Mouse (Mus musculus): ENCODE measurements around the gene Bcap29.
"Not testable (repeated sequence)": the region's sequence is repeated elsewhere in the genome, so short reads cannot be mapped to it uniquely, and the experiment has no call there.

The Bcap29 gene

GRCm38 (mm10) chr12:31634343-31635239, at the start of gene Bcap29:
TSS of gene Bcap29 (minus strand) at chr12:31634658.
- peak; percentile 81 for DNase-seq

DNA sequence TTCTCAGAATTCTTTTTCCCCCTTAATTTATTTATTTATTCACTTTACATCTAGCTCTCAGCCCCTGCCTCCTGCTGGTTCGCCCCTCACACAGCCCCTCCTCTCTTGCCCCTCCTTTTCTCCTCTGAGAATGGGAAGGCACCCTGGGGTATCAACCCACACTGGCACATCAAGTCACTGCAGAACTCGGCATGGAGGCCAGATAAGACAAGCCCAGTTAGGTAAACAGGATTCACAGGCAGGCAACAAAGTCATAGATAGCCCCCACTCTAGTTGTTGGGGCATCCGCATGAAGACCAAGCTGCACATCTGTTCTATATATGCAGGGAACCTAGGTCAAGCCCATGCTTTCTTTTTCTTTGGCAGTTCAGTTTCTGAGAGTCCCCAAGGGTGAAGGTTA, 32.7 kb upstream of the Bcap29 start:
- no peak for DNase-seq

DNA sequence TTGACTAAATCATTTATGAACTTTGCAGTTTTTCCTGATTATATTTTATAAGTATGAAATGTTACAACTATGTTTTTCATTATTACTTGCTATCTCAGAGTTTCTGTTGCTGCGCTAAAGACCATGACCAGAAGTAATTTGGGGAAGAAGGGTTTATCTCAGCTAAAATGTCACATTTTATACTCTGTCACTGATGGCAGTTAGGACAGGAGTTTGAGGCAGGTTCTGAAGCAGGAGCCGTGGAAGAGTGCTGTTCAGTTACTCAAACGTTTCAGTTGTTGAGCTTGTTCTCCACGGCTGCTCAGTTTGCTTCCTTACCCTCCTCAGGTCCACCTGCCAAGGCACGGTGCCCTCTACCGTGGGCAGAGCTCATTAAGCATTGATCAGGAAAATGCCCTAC, 31.5 kb upstream of the Bcap29 start:
- DNase-seq: no peak

GRCm38 (mm10) chr12:31656841-31657240, 22.4 kb upstream of the Bcap29 start:
- no peak for DNase-seq

DNA sequence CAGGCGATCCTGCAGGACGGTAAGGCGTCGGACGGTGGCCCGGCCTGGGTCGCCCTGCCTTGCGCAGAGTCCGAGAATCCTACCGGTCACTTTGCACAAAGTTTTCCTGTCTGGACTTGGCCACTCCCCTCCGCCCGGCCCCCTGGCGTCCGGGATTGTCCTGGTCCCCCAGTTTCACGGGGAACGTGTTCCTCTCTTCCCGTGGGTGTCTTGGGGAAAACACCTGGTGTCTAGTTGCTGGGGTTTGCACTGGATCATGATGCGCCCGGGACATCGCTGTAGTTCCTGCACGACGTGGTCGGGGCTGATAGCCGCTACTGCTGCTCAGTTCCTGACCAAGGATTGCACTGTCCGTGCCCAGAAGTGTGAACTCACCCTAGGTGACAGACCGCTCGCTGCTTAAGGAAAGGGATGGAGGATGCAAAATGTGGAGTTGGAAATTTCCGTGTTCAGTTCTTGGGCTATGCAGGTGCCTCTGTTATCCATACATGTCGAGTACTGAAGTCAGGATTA, 20.6 kb upstream of the Bcap29 start:
- no peak for DNase-seq

GRCm38 (mm10) chr12:31654197-31654964, 19.9 kb upstream of the Bcap29 start, which contains the start of the genes Dus4l and Cog5:
TSS of gene Dus4l (minus strand) at chr12:31654826.
TSS of gene Cog5 (plus strand) at chr12:31654869.
- peak; percentile 97 for DNase-seq

GRCm38 (mm10) chr12:31653611-31654010, 19.2 kb upstream of the Bcap29 start:
- no peak for DNase-seq

GRCm38 (mm10) chr12:31635240-31635607, 766 bp upstream of the Bcap29 start:
- DNase-seq: no peak

GRCm38 (mm10) chr12:31633970-31634342, 502 bp downstream of the Bcap29 start:
- DNase-seq: peak; percentile 18

DNA sequence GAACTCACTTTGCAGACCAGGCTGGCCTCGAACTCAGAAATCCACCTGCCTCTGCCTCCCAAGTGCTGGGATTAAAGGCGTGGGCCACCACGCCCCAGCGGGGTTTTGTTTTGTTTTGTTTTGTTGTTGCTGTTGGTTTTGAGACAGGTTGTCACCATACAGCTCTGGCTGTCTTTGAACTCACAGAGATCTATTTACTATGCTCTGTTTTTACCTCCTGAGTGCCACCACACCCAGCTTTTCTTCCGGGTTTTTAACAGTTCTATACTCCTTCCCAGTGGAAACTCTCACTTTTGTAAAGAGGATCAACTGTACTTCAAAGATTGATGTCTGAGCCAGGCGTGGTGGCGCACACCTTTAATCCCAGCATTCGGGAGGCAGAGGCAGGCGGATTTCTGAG, 6.1 kb downstream of the Bcap29 start:
- DNase-seq: not testable (repeated sequence)

- DNase-seq: no peak
These were observed 9.4 kb downstream of the Bcap29 start for GRCm38 (mm10) chr12:31625016-31625415.

- no peak for DNase-seq
These were observed 14.4 kb downstream of the Bcap29 start for GRCm38 (mm10) chr12:31620106-31620505.

- DNase-seq: no peak
These were observed 21.1 kb downstream of the Bcap29 start for GRCm38 (mm10) chr12:31613353-31613752.

GRCm38 (mm10) chr12:31608138-31608537, 26.3 kb downstream of the Bcap29 start:
- no peak for DNase-seq

DNA sequence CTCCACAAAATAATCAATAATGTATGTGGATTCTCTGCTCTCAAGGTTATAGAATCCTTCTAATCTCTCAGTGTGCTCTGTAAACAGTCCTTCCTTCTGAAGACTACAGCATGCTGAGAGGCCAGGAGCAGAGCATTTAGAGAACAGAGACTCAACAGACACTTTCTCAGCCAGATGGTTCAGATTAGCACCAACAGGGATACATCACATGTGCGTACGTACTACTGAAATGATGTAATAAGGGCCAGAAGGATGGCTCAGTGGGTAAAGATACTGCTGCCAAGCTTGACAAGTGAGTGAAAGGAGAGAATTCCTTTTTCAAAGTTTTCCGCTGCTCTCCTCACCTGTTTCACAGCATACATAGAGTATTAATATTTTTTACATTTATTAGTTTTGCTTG, 29.6 kb downstream of the Bcap29 start:
- DNase-seq: no peak

DNA sequence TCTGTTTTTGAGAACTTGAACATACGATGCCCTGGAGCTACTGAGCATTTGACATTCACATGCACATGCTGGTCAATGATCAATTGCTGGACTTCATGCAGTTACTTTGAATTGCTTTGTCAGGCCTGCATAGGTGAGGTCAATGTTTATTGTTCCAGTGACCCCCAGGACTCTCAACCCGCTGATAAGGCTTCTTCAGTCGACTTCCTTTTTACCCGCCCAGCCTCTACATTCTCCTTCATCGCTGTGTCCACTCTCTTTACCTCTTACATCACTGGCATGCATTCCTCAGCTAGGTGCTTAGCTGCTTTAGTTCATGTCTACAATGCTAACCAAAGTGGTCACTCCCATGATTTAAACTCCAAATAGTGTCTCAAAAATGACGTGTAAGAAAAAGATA, 30.9 kb downstream of the Bcap29 start:
- DNase-seq: no peak

GRCm38 (mm10) chr12:31594296-31594695, 40.2 kb downstream of the Bcap29 start:
- no peak for DNase-seq

DNA sequence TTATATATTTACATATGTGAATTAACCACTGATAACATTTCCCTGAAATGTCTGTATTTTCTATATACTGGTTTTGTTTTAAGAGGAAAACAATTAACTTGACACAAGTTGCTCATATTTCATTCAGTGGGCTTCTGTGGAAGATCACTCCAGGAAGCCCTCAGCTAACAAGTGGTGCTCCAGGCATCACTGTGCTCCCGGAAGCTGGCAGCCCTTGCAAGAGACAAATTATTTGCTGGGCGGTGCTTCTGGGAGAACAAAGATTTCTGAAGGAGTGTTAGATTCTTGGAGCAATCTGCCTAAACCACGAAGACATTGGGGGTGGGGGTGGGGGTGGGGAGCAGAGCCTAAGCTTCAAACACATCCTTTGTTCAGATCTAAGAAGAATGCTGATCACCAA, 42.4 kb downstream of the Bcap29 start:
- no peak for DNase-seq

DNA sequence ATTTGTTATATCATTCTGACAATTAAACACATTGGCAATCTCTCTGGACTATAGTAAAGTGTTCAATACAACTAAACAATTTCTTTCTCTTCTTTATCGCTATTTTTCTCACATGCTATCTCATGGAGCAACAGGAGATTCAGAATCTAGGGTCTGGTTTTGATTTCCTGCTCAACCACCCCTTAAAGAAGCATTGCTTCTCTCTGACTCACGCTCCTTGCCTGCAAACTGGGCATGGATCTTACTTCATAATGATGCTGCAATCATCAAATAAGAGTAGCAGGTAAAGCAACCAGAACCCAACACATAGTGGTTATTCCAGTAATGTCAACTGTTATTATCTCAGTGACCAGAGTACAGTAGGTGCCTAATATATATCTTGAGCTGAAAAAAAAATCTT, 50.7 kb downstream of the Bcap29 start:
- no peak for DNase-seq

GRCm38 (mm10) chr12:31582081-31582480, 52.4 kb downstream of the Bcap29 start:
- no peak for DNase-seq

DNA sequence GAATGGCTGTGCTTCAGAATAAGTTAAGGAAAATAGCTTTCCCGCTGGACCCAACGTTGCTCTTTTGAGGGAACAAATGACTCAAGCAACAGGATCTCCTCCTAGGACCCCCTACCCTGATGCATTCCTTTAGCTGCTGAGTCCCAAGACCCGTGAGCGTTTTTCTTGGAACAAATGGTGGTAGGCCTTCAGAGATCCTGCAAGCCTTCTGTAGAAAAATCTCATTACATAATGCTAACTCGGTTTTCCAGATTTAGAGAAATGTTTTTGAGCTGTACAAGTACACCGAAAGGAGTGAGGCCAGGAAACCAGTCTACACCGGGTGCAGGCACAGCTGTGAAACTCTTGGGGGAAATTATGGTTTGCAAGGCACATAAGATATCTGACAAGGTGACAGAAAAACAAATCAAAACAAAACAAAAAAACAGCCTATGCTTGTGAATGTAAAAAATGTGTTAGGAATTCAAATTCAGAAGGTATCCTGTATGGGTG, 53.1 kb downstream of the Bcap29 start:
- no peak for DNase-seq

- no peak for DNase-seq
These were observed 53.7 kb downstream of the Bcap29 start for GRCm38 (mm10) chr12:31580634-31581318.

Measured in lung, postnatal 14 days (tissue).